Mouse (Mus musculus) urinary bladder, postnatal 14 days (tissue): ENCODE measurements at regions not wholly inside any gene's neighbourhood (a gene's known extent, or its start where the extent isn't known, plus 50 kb on each side); places are given as distances from the start of the nearest gene placed in this dataset.

Experiments
- DNase-seq: peaks from one replicate; pipeline ENCODE4 v3.0.0; 2021; ENCODE audit warnings: low spot score

GRCm38 (mm10) chr12:112235841-112236240 lies 89.8 kb downstream of the Kif26a start:
- DNase-seq: no peak

- DNase-seq: peak; percentile 30
These were observed 91.1 kb downstream of the Kif26a start for GRCm38 (mm10) chr12:112237061-112237490.

GRCm38 (mm10) chr12:112238834-112239233 lies 92.8 kb downstream of the Kif26a start:
- DNase-seq: no peak

GRCm38 (mm10) chr12:112241740-112242171 lies 95.7 kb downstream of the Kif26a start:
- DNase-seq: no peak

- DNase-seq: no peak
These were observed 97.2 kb downstream of the Kif26a start for GRCm38 (mm10) chr12:112243231-112243630.

GRCm38 (mm10) chr12:112250894-112251293 lies 104.9 kb downstream of the Kif26a start:
- DNase-seq: no peak

GRCm38 (mm10) chr12:112253461-112253860 lies 107.5 kb downstream of the Kif26a start:
- no peak for DNase-seq

- no peak for DNase-seq
These were observed 109.2 kb downstream of the Kif26a start for GRCm38 (mm10) chr12:112255223-112255622.

GRCm38 (mm10) chr12:112257691-112258090 lies 111.7 kb downstream of the Kif26a start:
- DNase-seq: no peak

- DNase-seq: no peak
These were observed 117.5 kb downstream of the Kif26a start for GRCm38 (mm10) chr12:112263283-112264056.

- DNase-seq: no peak
These were observed 118.2 kb downstream of the Kif26a start for GRCm38 (mm10) chr12:112264201-112264600.

- DNase-seq: no peak
These were observed 119.4 kb downstream of the Kif26a start for GRCm38 (mm10) chr12:112265289-112265969.

GRCm38 (mm10) chr12:112274026-112274425 lies 128.0 kb downstream of the Kif26a start:
- no peak for DNase-seq

- DNase-seq: no peak
These were observed 128.7 kb downstream of the Kif26a start for GRCm38 (mm10) chr12:112274756-112275155.

- no peak for DNase-seq
These were observed 130.6 kb downstream of the Kif26a start for GRCm38 (mm10) chr12:112276651-112277050.

- no peak for DNase-seq
These were observed 131.5 kb downstream of the Kif26a start for GRCm38 (mm10) chr12:112277511-112277910.

- DNase-seq: no peak
These were observed 139.1 kb downstream of the Kif26a start for GRCm38 (mm10) chr12:112285096-112285495.

- no peak for DNase-seq
These were observed 142.8 kb downstream of the Kif26a start for GRCm38 (mm10) chr12:112288786-112289185.

- peak; percentile 20 for DNase-seq
These were observed 144.3 kb downstream of the Kif26a start for GRCm38 (mm10) chr12:112290299-112290698.

GRCm38 (mm10) chr12:112291748-112292561 lies 145.9 kb downstream of the Kif26a start:
- no peak for DNase-seq

GRCm38 (mm10) chr12:112293105-112293504 lies 147.1 kb downstream of the Kif26a start:
- DNase-seq: no peak

- no peak for DNase-seq
These were observed 149.4 kb downstream of the Kif26a start for GRCm38 (mm10) chr12:112295337-112295941.
